Mouse (Mus musculus) embryo, embryonic 11 days (tissue): ENCODE measurements around the gene Akain1.

ENCODE experiments used
- DNase-seq: peaks from one replicate; pipeline ENCODE4 v3.0.0-alpha.2; 2015

Akain1 gene

DNA sequence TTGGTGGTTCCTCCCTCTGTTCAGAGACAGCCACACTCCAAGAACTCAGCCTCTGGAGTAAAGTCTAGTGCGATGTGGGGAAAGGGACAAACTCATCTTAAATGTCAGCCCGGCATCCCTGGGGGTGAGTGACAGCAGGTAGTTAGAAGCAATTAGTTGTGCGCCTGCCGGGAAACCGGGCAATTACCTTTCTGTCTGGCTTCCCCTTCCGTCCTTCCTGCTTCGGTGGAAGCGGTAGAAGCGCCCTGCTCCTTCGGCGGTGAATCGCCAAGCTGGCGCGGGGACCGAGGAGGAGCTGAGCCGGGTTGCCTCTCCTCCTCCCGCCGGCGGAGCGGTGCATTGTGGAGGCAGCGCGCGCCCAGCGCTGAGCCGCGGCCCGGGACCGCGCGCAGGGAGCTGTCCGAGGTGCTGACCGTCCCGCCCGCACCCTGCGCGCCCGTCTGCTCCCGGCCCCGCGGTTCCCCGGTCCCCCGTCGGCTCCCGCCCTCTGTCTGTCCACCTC lies at the start of gene Akain1:
Gene Akain1 (plus strand): TSS at position 337 of the 502 bp plus-strand sequence.
- DNase-seq: peak; percentile 92

DNA sequence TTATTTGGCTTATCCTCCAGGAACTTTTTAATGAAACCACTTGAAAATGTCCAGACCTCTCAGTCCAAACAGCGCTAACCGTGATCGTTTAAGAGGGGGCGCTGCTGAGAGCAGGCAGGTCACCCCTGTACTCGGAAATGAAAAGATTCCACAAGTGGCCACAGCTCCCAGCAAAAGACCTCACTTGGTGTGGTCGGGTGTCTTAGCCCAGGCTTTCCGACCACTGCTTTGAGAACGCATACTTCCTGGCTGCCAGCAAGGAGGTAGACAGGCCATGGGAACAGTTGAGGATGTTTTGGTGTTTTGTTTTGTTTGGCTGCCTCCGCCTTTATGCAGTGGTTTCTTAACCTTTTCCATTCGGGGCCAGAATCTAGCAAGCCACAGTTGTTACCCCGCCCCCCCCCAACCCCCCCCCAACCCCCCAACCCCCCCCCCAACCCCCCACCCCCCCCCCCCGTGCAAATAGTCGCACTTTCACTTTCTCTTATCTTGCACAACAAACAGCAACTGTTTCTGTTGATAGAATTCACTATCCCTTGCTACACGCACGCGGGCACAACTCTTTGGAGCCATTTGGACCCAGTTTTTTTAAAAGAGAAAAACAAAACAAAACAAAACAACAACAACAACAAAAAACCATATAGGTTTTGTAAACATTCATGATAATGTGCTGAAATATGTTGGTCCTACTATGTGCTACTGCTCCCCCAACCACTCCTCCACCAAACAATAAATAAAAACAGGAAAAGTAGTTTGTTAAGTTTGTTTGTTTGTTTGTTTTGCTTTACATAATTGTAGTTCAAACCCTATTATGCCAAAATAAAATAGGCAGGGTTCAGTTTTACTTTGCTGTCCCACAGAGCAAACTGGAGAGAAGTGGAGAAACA lies 42.7 kb upstream of the Akain1 start:
- DNase-seq: peak; percentile 25

DNA sequence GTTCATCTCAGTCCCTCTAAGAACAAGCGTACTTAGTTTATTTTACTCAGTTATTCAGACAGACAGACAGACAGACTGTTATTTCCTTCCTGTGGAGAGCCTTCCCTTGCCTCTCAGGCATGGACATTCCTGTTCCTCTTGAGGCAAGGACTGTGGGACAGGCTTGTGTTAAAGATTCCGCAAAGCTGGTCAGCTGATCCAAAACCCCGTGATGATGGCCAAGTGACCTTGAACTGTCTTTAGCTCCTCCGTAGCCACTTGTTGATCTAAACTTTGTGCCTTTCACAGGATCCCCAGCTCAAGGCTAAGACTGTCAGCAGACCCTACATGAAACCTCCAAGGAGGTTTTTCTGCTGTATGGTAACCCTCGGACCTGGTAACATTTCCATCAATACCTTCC lies 42.0 kb upstream of the Akain1 start:
- no peak for DNase-seq

DNA sequence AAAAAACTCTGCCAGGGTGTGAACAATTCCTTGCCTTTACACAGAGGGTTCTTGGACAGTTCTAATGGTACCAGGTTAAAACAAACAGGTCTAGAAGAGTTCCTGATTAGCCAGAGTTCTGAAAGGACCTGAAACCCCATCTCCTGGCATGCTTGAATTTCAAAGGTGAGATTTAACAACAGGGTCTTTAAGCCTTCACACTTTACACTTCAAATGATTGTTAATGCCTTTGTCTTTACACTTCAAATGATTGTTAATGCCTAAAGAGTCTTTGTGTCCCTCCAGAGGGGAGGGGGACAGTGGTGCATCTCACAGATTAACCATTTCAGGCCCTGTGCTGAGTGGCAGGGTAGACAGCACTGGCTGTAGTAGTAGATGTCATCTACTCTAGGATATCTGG lies 41.0 kb upstream of the Akain1 start:
- no peak for DNase-seq

DNA sequence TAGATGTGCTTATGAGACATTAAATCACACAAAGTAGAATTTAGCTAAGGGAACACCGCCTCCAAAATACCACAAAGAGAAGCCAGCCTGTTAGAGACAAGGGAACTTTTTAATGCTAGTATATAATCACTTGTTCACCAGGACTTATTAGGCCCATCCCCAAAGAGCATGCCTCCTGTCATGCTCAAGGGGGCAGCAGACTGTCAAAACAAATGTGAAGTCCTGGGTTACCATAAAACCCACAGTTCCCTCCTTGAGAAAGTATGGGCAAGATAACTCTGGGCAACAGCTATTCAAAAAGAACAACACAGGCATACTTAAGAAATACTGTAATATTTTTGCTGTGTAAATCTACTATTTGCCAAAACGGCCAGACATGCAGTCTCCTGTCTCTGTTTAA lies 38.0 kb upstream of the Akain1 start:
- DNase-seq: no peak

DNA sequence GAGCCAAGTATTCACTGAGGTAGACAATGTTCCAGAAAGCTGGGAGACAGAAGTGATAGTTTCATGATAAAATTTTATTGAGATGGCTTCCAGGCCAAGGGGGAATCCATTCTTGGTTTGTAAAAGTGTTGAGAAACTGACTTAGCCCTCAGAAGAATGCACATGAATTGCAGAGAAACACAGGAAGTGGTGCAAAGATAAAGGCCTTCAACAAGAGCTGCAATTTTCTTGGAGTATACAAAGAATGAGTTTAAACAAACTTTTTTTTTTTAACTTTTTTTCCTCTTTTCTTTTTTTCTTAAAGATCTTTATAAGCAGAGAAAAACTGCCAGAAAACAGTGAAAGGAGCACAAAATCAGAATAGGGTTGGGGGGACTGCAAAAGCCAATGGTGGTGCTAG lies 23.0 kb upstream of the Akain1 start:
- no peak for DNase-seq

DNA sequence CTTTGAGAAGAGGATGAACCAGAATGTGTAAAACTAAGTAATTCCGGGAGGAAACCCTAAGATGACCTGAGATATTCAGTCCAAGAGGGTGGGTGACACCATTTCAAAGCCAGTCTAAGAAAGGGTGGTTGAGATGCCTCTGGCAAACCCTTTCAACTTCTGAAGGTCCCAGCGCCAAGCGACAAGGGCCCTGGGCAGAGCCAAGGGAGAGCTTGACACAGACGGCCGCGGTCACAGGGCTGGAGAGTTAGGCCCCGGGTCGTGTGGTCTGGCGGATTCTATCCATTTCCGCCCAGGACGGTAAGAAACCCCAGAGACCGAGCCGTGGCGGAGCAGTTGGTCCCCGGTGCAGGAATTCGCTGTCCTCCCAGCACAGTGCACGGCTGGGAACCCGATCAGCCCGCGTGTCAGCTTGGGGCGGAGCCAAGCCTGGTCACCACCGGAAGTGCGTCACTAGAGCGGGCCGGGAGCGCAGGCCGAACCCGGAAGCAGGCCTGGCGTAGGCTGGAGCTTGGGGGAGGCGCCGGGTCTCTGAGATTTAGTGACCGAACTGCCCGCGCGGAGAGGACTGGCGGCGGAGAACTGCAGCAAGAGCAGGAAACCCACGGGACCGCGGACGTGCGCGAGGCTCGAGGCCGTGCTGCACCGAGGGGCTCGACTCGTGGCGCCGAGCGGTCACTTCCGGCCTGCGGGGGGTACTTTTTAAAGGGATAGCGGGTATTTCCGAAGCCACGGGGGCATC lies 22.0 kb upstream of the Akain1 start:
- DNase-seq: peak; percentile 97

DNA sequence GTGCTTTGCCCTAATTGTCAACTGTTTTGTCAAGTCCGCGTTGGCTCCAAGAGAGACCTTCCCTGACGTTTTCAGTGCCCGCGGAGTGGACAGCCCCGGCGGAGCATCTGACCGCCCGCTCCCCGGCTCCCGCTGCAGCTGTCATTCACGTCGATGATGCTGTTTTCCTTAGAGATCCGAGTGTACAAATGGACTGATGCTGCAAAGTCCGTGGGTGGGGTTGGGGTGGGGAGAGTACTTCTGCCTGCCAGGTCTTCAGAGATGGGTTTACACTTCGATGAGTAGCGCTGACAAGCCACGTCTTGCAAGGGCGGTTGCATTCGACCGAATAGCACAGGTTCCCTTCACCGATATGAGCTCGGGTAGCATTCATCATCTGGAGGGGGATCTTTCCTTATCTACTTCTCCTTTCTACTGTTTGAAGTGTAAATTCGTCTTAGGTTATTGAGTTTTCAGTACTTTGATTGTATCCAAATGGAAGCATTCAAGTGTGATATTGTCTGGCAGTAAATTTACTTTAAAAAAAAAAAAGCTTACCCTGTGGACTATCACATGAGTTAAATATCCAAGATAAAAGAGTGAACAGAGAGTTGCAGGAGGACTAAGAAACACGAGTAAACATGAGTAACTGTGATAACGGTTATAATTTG lies 21.3 kb upstream of the Akain1 start:
- DNase-seq: no peak

DNA sequence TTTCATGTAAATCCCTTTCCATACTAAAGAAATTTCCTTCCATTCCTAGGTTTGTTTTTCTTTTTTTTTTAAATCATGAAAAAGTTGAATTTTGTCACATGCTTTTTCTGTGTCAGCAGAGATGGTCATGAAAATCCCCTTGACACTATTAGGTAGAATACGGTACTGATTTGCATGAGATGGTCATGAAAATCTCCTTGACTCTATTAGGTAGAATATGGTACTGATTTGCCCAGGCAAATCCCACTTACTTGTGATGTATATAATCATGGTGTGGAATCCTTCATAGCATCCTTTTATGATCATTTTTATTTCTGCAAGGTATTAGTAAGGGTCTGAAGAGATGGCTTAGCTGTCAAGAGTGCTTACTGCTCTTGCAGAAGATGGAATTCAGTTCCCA lies 17.5 kb upstream of the Akain1 start:
- DNase-seq: peak; percentile 54

DNA sequence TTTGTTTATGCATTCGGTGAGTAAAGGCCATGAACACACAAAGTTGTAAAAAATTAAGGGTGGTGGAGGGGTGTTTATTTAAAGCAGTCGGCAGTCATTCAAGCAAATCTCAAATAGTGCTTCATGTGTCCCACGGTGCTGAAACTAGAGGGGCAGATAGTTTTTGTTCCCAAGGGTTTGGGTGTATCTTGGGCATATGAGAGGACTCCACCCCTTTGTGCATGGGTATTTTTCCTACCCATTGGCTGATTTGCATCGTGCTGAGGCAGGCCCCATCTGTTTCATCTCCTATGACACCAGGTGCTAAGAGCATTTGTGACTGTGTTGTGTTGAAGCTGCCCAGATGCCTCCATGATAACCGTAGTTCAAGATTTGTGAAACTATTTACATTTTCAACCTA lies 1.3 kb upstream of the Akain1 start:
- DNase-seq: no peak

DNA sequence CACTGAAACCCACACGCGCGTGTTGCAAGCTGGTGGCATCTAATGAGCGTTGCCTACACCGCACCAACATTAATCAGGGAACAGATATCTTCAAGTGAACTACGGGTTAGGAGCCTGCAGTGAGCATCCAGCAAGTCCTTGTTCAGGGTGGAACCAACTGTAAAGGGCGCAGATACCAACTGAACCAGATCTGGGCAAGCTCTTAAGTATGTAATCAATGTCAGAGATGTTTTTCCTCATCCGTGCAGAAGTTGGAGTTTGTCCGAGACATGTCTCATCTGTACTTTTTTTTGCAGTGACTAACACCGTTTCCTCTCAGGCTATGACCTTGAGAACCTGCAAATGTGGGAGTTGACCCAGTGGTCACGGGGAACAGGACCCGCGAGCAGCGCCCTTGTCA lies 640 bp upstream of the Akain1 start:
- no peak for DNase-seq

DNA sequence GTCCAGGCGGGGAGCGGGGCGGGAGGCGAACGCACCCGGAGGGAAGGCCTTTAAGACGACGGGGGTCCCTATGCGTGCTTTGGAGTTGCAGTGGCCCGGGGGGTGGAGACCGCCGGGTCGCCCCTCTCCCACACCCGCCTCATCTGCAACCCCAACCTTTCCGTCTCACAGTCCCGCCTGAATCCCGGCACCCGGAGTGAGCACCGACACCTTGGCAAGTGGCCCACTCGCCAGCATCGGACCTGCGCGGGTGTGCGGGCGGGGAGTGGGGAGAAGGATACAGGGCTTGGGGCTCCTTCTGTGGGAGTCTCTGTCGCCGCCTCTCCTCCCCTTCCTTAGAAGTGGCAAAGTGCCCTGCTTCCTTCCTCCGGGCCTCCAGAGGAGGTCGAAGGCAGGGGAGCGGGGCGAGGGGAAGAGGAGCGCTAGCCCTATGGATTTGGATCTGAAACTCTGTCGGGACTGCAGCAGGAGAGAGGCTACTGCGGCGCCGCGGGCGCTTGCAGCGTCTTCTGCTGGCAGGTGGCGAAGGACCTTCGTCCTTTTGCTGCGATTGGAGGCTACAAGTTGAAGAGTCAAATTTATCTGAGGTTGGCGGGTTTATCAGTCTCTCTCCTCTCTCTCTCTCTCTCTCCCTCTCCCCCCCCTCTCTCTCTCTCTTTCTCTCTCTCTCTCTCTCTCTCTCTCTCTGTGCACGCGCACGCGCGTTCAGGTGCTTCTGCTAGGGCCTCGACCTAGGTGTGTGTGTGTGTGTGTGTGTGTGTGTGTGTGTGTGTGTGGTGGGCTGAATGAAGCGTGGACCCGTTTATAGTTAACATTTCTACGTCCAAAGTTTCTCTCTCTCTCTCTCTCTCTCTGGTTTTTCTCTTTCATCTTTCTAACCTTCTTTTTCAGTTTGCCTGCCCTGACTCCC lies 700 bp downstream of the Akain1 start:
- peak; percentile 42 for DNase-seq

DNA sequence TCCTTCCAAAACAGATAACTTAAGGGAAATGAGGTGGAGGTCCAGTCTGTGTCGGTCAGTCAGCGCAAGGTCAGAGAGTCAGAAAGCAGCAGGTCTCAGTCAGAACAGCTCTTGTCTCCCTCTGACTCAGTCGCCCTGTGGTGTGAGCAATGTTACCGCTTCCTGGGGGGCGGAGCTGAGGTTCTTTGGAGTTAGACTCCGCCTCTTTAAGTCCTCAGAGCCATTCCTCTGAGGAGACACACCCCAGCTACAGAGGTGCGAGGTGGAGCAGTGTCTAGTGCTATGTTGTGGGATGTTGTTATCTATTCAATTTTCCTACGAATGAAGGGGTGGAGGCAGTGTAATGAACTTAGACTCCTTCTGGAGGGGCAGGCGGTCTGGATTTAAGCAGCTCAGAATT lies 1.9 kb downstream of the Akain1 start:
- DNase-seq: no peak

DNA sequence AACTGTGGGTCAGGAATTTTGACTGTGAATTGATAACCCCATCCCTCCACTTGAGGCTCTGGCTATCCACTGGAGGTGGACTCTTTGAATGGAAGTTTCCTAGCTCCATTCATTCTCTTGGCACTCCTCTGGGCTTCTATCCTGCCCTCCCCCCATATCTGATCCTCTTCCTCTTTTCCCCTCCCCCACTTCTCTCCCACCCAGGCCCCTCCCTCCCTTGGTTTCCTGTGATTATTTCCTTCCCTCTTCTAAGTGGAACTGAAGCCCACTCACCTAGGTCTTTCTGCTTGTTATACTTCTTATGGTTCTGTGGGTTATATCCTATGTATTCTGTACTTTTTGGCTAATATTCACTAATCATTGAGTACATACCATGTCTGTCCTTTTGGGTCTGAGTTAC lies 9.6 kb downstream of the Akain1 start:
- DNase-seq: no peak

DNA sequence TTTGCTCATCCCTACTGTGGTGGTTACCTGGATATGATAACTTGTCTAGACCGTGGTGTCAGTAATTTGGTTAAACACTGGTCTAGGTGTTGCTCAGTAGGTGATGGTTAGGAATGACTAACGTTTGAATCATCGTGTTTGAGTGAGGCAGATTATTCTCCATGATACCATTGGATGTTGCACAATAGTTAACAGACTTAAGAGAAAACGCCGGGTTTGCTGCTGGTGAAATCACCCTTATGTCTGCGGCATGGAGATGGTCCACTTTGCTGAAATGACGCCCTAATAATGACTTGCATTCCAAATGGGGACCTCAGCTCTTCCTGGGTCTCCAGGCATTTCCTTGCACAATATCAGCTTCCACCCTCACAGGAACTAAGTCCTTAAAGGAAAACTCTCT lies 22.6 kb downstream of the Akain1 start:
- no peak for DNase-seq

DNA sequence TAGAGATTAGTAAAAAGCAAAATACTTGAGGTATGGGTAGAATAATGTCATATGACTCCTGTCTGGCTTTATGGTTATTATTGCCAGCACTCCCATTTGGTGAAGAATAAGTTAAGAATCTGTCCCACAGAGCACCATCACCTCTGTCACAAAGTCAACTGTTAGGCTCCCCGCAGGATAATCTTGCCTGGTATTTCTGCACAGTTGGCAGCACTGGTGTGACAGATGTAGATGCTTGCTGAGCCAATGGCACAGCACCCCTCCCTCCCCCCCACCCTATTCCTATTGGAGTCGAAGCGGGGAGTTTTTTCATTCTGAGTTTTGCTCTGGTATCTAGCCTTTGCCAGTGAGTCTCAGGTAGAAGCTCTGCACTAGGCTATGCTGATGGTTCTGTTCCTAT lies 23.9 kb downstream of the Akain1 start:
- no peak for DNase-seq

DNA sequence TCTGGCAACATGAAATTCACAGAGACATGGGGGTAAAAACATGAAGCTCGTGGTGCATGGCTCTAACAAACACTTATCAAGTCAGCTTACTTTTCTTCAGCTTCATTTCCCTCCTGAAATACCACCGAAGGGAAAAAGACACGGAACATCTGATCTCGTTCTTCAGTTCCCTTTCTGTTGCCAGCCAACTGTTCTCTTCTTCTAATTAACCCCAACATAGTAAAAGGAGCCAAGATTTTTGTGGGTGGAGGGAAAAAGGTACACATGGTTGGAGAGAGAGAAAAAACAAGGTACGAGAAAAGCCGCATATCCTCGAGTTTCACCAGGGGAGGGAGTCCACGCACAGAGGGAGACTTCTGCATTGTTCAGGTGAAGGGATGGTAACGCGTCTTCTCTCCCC lies 32.0 kb downstream of the Akain1 start:
- no peak for DNase-seq

DNA sequence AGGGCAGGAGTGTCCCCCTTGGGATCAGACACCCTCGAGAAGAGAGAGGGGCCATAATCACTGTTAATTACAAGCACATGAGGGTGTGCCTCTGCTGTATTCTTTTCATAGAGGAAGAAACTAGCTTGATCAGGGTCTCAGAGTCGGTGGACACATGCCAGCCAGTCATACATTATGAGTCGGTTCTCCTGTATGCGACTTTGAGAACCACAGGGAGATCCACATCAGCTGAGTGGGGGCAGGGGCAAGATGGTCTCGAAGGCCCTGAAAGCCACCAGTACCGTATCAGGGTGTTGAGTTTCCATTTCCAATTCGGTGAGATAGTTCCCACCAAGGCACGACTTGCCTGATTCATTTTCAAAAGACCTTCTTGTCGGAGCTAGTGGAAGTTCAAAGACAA lies 33.3 kb downstream of the Akain1 start:
- DNase-seq: no peak

DNA sequence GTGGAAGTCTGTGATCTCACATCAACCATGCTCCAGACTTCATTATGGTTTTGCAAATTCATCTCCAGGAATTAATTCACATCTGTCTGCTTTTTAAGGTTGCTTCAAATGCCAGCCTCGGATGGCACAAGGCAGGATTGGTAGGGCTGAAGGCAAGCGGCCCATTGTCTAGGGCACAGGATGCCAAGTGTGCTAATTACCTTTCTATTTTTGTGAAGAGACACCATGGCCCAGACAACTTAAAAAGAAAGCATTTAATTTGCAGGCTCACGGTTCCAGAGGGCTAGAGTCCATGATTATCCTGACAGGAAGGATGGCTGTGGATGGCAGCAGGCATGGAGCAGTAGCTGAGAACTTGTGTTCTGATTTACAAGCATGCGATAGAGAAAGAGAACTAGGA lies 35.0 kb downstream of the Akain1 start:
- DNase-seq: no peak

DNA sequence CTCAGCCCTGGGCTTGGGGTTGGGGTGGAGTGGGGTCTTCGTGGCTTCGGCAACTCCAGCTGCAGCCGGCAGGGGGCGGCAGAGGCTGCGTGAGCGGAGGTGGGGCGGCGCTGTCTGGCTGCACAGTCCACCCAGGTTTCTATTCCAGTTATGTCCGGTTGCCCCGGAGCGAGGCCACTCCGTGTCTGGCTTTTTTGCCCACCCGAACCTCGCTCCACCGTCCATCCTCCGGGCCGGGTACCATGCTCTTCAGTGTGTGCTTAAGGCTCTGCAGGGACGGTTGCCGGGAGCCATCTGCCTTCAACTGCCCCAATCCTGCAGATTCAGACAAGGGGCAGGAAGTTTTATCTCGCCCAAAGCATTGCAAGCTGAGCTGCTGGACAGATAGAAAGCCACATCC lies 36.3 kb downstream of the Akain1 start:
- DNase-seq: peak; percentile 88

DNA sequence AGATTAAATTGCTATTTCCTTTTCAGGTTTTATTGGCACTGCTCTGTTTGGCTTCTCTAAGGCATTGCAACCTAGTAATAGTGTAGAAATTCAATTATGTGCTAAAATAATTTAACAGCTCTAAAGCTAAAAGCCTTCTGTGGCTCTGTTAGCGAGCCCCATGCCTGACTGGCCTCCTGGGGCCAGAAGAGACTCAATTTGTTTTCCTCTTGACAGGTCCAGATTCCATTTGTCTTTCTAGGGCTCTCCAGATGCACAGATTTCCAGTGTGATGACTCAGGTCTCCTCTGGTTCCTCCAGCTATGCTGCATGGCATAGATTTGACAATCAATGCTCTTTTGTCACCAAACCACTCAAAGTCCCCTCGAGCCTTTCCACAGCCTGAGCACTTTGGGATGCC lies 38.4 kb downstream of the Akain1 start:
- peak; percentile 23 for DNase-seq

DNA sequence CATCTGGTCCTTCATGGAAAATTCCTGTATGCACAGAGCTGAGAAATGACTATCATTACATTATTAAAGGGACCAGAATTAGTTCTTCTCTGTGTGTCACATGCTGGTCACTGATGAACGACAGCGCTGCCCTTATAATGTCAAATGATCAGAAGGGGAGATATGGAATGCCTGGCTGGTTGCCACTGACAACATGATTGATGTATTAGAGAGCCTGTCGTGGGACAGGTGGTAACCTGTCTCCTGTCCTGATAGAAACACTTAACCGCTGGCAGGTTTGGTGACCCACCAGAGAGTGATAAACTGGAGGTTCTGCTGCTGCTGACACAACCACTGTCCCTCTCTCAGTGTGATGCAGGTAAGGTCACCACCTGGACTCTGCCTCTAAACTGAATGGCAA lies 40.1 kb downstream of the Akain1 start:
- no peak for DNase-seq

DNA sequence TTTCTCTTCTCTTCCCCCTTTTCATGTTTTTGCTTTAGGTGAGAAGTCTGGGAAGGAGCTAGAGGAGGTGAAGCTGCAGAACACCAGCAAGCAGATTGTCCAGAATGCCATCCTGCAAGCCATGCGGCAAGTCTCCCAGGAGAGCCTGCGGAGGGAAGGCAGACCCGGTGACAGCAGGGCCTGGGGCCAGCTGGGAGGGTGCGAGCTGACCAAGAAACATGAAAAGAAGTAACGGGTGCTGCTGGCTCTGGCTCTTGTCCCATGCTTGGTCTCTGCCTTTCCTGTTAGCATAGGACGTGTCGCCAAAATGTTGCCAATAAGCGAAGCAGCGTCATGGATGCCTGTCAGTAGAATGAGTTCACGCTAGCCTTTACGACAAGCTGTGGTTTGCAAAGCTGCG lies 48.0 kb downstream of the Akain1 start:
- no peak for DNase-seq
